Mouse (Mus musculus): Measurements from ENCODE around the gene Mov10.

GRCm38 (mm10) chr3:104788075-104788474, 30.3 kb downstream of the Mov10 start, which contains the start of gene Rhoc:
- TF ChIP-seq CTCF (IDR thresholded peaks at IDR 0.05; ENCODE audit: low read depth, low read length) (no peak), POLR2A (IDR thresholded peaks at IDR 0.05; ENCODE audit: borderline replicate concordance, low read depth, low read length) (no peak)
